Mouse (Mus musculus): ENCODE data around the gene Esp22.
"Not testable (repeated sequence)": the region's sequence is repeated elsewhere in the genome, so short reads cannot be mapped to it uniquely, and the experiment has no call there.

DNA sequence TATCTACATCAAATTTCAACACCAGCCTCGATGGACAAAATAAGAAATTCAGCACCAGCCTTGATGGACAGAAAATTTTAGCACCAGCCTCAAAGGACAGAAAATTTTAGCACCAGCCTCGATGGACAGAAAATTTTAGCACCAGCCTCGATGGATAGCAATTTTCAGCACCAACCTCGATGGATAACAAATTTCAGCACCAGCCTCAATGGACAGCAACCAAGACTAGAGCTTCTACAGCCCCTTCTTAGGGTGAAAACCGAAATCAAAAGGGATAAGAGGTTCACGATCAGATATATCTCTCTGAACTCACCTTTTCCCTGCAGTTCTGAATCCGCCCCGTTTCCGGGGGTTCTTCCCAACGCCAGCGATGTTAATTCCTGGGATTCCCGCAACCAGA, 34.0 kb downstream of the Esp22 start:
- TF ChIP-seq CTCF (IDR thresholded peaks at IDR 0.05; ENCODE audit: borderline replicate concordance, insufficient read depth, low read depth, low read length); POLR2A (IDR thresholded peaks at IDR 0.05; ENCODE audit: borderline replicate concordance, insufficient read depth, low read length): not testable (repeated sequence)
